9 mouse cellular contexts compared by ENCODE assay signal in genomic region chr2:35297703-35298332, GRCm38 (mm10). TPM values are rescaled to one million over a fixed set of nuclear protein-coding genes. Genes with fewer than 3 reads are reported as not detected.
A peak's percentile ranks its signal among the peaks of the same experiment; 100 is the strongest.
DNase-seq lines count a peak whose midpoint lies in the region; ATAC-seq and TF ChIP-seq lines count a peak whose summit lies in the region.
"Had no signal": no experiment of that assay in that cellular context is flagged by ENCODE, and none has a peak within 500 bp of the region (broad histone marks: within the 10 kb centered on the region; RNA-seq: fewer than 3 reads in every experiment).

No protein-coding gene starts in this region.

- no peaks in the 10 kb centered on the region for H3K79me2 ChIP-seq in C2C12 (ENCODE audit: control insufficient read depth, insufficient read depth)

- ATAC-seq in embryonic facial prominence, embryonic 13.5 days (ENCODE audit: insufficient number of reproducible peaks, insufficient read depth, low FRiP score, low TSS enrichment, low read depth), result peak; percentile 54; the same call in 1 of the 2 replicates
- peak; percentile 25 for ATAC-seq in kidney, embryonic 14.5 days (ENCODE audit: low FRiP score, low TSS enrichment)
- ATAC-seq in liver, embryonic 11.5 days (replicated peaks; ENCODE audit: low FRiP score), result peak; percentile 72
- ATAC-seq in stomach, embryonic 14.5 days (ENCODE audit: insufficient number of reproducible peaks, insufficient read depth, low FRiP score, low read depth), result peak; percentile 53; the same call in 1 of the 2 replicates

- no peak overlapping the region for H3ac ChIP-seq in C2C12 (ENCODE audit: control insufficient read depth, insufficient read length, low read depth)

- H3K4me2 ChIP-seq in embryonic facial prominence, embryonic 13.5 days, result no peak overlapping the region
- H3K4me2 ChIP-seq in kidney, embryonic 14.5 days (replicated peaks; ENCODE audit: low read depth, low read length), result no peak overlapping the region
- H3K4me2 ChIP-seq in liver, embryonic 11.5 days, result no peak overlapping the region; the same call in 1 of the 2 replicates
- H3K4me2 ChIP-seq in stomach, embryonic 14.5 days (replicated peaks; ENCODE audit: low read depth, low read length), result no peak overlapping the region

- H3K36me3 ChIP-seq in C2C12 (ENCODE audit: control insufficient read depth, insufficient read depth), result peaks cover 63% of the 10 kb centered on the region
- H3K36me3 ChIP-seq in embryonic facial prominence, embryonic 13.5 days, result peaks cover 70% of the 10 kb centered on the region
- no peaks in the 10 kb centered on the region; the same call in 1 of the 2 replicates for H3K36me3 ChIP-seq in kidney, embryonic 14.5 days (ENCODE audit: control insufficient read depth, insufficient read depth, low read length)
- peaks cover 2% of the 10 kb centered on the region; the same call in 1 of the 2 replicates for H3K36me3 ChIP-seq in liver, embryonic 11.5 days (ENCODE audit: control insufficient read depth, insufficient read depth, low read length)
- H3K36me3 ChIP-seq in stomach, embryonic 14.5 days (ENCODE audit: control insufficient read depth, insufficient read depth, low read length), result peaks cover 19% of the 10 kb centered on the region

- peak; percentile 93 for TF ChIP-seq CTCF in C2C12 (IDR thresholded peaks at IDR 0.05; ENCODE audit: control insufficient read depth, insufficient read depth, insufficient read length)

- peak; percentile 73 to 78 for DNase-seq in adrenal gland, postnatal 36 days
- DNase-seq in heart, adult 8-10 months (ENCODE audit: low spot score), result peak; percentile 78
- peak; percentile 79 for DNase-seq in liver, embryonic 11.5 days (ENCODE audit: low spot score)
- DNase-seq in neural tube, embryonic 10.5 days (ENCODE audit: extremely low spot score, low spot score), result peak; percentile 79

- H3K9me3 ChIP-seq in embryonic facial prominence, embryonic 13.5 days, result no peaks in the 10 kb centered on the region
- no peaks in the 10 kb centered on the region for H3K9me3 ChIP-seq in kidney, embryonic 14.5 days (ENCODE audit: control insufficient read depth, low read length)
- no peaks in the 10 kb centered on the region for H3K9me3 ChIP-seq in liver, embryonic 11.5 days (ENCODE audit: control insufficient read depth, low read length)
- H3K9me3 ChIP-seq in stomach, embryonic 14.5 days (ENCODE audit: control insufficient read depth, low read depth, low read length), result no peaks in the 10 kb centered on the region

- no peak overlapping the region for H3K9ac ChIP-seq in embryonic facial prominence, embryonic 13.5 days
- H3K9ac ChIP-seq in kidney, embryonic 14.5 days (ENCODE audit: low read depth, low read length), result no peak overlapping the region
- no peak overlapping the region for H3K9ac ChIP-seq in liver, embryonic 11.5 days (ENCODE audit: low read depth, low read length)
- no peak overlapping the region for H3K9ac ChIP-seq in stomach, embryonic 14.5 days (replicated peaks; ENCODE audit: low read depth, low read length)

- H3K4me3 ChIP-seq in C2C12 (ENCODE audit: insufficient read depth, poor library complexity, severe bottlenecking), result no peak overlapping the region
- no peak overlapping the region for H3K4me3 ChIP-seq in embryonic facial prominence, embryonic 13.5 days
- H3K4me3 ChIP-seq in kidney, embryonic 14.5 days (ENCODE audit: low read length), result no peak overlapping the region
- H3K4me3 ChIP-seq in liver, embryonic 11.5 days (ENCODE audit: low read depth, low read length), result no peak overlapping the region
- H3K4me3 ChIP-seq in stomach, embryonic 14.5 days (ENCODE audit: low read depth, low read length), result no peak overlapping the region
- H3K4me3 ChIP-seq: erythroblast, embryonic 14.5 days had no signal

- no peaks in the 10 kb centered on the region for H3K4me1 ChIP-seq in embryonic facial prominence, embryonic 13.5 days
- peaks cover 8% of the 10 kb centered on the region; the same call in 1 of the 2 replicates for H3K4me1 ChIP-seq in kidney, embryonic 14.5 days (ENCODE audit: control insufficient read depth, insufficient read depth, low read length)
- H3K4me1 ChIP-seq in liver, embryonic 11.5 days (replicated peaks; ENCODE audit: control insufficient read depth, insufficient read depth, low read length), result peaks cover 7% of the 10 kb centered on the region
- H3K4me1 ChIP-seq in stomach, embryonic 14.5 days (ENCODE audit: control insufficient read depth, insufficient read depth, low read length), result peaks cover 9% of the 10 kb centered on the region; the same call in 1 of the 2 replicates

- 28% methylated on average over 15 of the region's 15 CpGs for WGBS in embryonic facial prominence, embryonic 13.5 days
- WGBS in kidney, embryonic 14.5 days, result 26% methylated on average over 15 of the region's 15 CpGs
- 19% methylated on average over 15 of the region's 15 CpGs for WGBS in liver, embryonic 11.5 days
- WGBS in stomach, embryonic 14.5 days, result 25% methylated on average over 15 of the region's 15 CpGs

- no peaks in the 10 kb centered on the region for H3K27me3 ChIP-seq in C2C12 (ENCODE audit: control insufficient read depth, insufficient read depth, insufficient read length)
- no peaks in the 10 kb centered on the region for H3K27me3 ChIP-seq in embryonic facial prominence, embryonic 13.5 days
- H3K27me3 ChIP-seq in kidney, embryonic 14.5 days (ENCODE audit: control insufficient read depth, insufficient read depth, low read length), result no peaks in the 10 kb centered on the region
- H3K27me3 ChIP-seq in liver, embryonic 11.5 days (replicated peaks; ENCODE audit: control insufficient read depth, insufficient read depth, low read length), result no peaks in the 10 kb centered on the region
- H3K27me3 ChIP-seq in stomach, embryonic 14.5 days (ENCODE audit: control insufficient read depth, insufficient read depth, low read length), result no peaks in the 10 kb centered on the region

- no peaks in the 10 kb centered on the region for H3K79me3 ChIP-seq in C2C12 (ENCODE audit: low read depth)

- no peak overlapping the region for H3K27ac ChIP-seq in embryonic facial prominence, embryonic 13.5 days
- H3K27ac ChIP-seq in kidney, embryonic 14.5 days (ENCODE audit: low read depth, low read length), result no peak overlapping the region
- no peak overlapping the region for H3K27ac ChIP-seq in liver, embryonic 11.5 days (ENCODE audit: low read depth, low read length)
- no peak overlapping the region for H3K27ac ChIP-seq in stomach, embryonic 14.5 days (ENCODE audit: low read length)

TF ChIP-seq in C2C12, 6 proteins besides CTCF, POLR2A, EP300 and RAD21:
- no peak for TF ChIP-seq MAX (IDR thresholded peaks at IDR 0.05)
- TF ChIP-seq CEBPB (IDR thresholded peaks at IDR 0.05; ENCODE audit: low read depth), result no peak
- no peak for TF ChIP-seq MYOG (IDR thresholded peaks at IDR 0.05; ENCODE audit: control insufficient read depth, extremely low read depth, insufficient read length)
- no peak for TF ChIP-seq USF1 (IDR thresholded peaks at IDR 0.05; ENCODE audit: low read depth)
- no peak for TF ChIP-seq MYOD1 (IDR thresholded peaks at IDR 0.05; ENCODE audit: control insufficient read depth, insufficient read length, low read depth)
- no peak for TF ChIP-seq FOSL1 (IDR thresholded peaks at IDR 0.05; ENCODE audit: insufficient read depth, low read length, poor library complexity, severe bottlenecking)

RNA-seq across cellular contexts. Expression of gene Stom, which starts 39.0 kb away (rescaled TPM):
- polyA plus RNA-seq in C2C12 (2012; fragmentation: generic; extraction: Trizol), result 87.9 TPM
- total RNA-seq in adrenal gland, postnatal 36 days (2021), result 10 to 100 TPM; 38.9 to 53.7 TPM
- 22.0 and 27.5 TPM in 2 replicates for polyA plus RNA-seq in embryonic facial prominence, embryonic 13.5 days (2015; fragmentation: Nextera tagmentation; extraction: Ambion mirVana)
- total RNA-seq in heart, adult 8-10 months (2022), result 100 to 1,000 TPM in 2 of 4 experiments, 10 to 100 TPM in 2; 83.8 to 137 (median 102) TPM
- 10.8 and 18.8 TPM in 2 replicates for polyA plus RNA-seq in kidney, embryonic 14.5 days (2014; fragmentation: Nextera tagmentation; extraction: Ambion mirVana)
- polyA plus RNA-seq in liver, embryonic 11.5 days (2014; fragmentation: Nextera tagmentation; extraction: Ambion mirVana), result 87.7 and 97.0 TPM in 2 replicates
- 61.2 and 66.1 TPM in 2 replicates for polyA plus RNA-seq in stomach, embryonic 14.5 days (2014; fragmentation: Nextera tagmentation; extraction: Ambion mirVana)

RNA-seq across cellular contexts. Expression of gene Gsn, which starts 41.6 kb away (rescaled TPM):
- polyA plus RNA-seq in C2C12 (2012; fragmentation: generic; extraction: Trizol), result 166 TPM
- 100 to 1,000 TPM; 405 to 505 TPM for total RNA-seq in adrenal gland, postnatal 36 days (2021)
- 176 and 188 TPM in 2 replicates for polyA plus RNA-seq in embryonic facial prominence, embryonic 13.5 days (2015; fragmentation: Nextera tagmentation; extraction: Ambion mirVana)
- total RNA-seq in heart, adult 8-10 months (2022), result 100 to 1,000 TPM; 584 to 827 (median 671) TPM
- polyA plus RNA-seq in kidney, embryonic 14.5 days (2014; fragmentation: Nextera tagmentation; extraction: Ambion mirVana), result 57.6 and 84.2 TPM in 2 replicates
- 76.4 and 85.4 TPM in 2 replicates for polyA plus RNA-seq in liver, embryonic 11.5 days (2014; fragmentation: Nextera tagmentation; extraction: Ambion mirVana)
- polyA plus RNA-seq in stomach, embryonic 14.5 days (2014; fragmentation: Nextera tagmentation; extraction: Ambion mirVana), result 204 and 219 TPM in 2 replicates
